Mouse (Mus musculus) lung, embryonic 15.5 days (tissue): ENCODE measurements around the gene Akr1c21. TPM values are rescaled to one million over a fixed set of nuclear protein-coding genes. Genes with fewer than 3 reads are reported as not detected.
"Not testable (repeated sequence)": the region's sequence is repeated elsewhere in the genome, so short reads cannot be mapped to it uniquely, and the experiment has no call there.

Experiments used
- ATAC-seq: fragments of 200-750 bp; cut with Nextera tagmentation; 2 replicates; pipeline ENCODE4 v1.8.0; 2017; ENCODE audit warnings: moderate number of reproducible peaks, borderline replicate concordance; ENCODE audit not compliant: low FRiP score, low TSS enrichment; ENCODE audit errors: extremely low read depth
- H3K27ac ChIP-seq: fragments of 300-500 bp; sonication (generic); 2 replicates; pipeline ENCODE4 v1.5.1; 2015; ENCODE audit warnings: moderate library complexity, mild to moderate bottlenecking, inconsistent platforms
- H3K27me3 ChIP-seq: fragments of 300-500 bp; sonication (generic); 2 replicates; pipeline ENCODE4 v1.6.1; 2015; ENCODE audit warnings: inconsistent platforms
- H3K36me3 ChIP-seq: fragments of 300-500 bp; sonication (generic); 2 replicates; pipeline ENCODE4 v1.6.1; 2015; ENCODE audit warnings: inconsistent platforms
- H3K4me1 ChIP-seq: fragments of 300-500 bp; sonication (generic); 2 replicates; pipeline ENCODE4 v1.6.1; 2015; ENCODE audit warnings: inconsistent platforms
- H3K4me2 ChIP-seq: fragments of 300-500 bp; sonication (generic); 2 replicates; pipeline ENCODE4 v1.6.1; 2015; ENCODE audit warnings: inconsistent platforms, mild to moderate bottlenecking, moderate library complexity
- H3K4me3 ChIP-seq: fragments of 300-500 bp; sonication (generic); 2 replicates; pipeline ENCODE4 v1.5.1; 2015; ENCODE audit warnings: mild to moderate bottlenecking, inconsistent platforms
- H3K9ac ChIP-seq: fragments of 300-500 bp; sonication (generic); 2 replicates; pipeline ENCODE4 v1.6.1; 2015; ENCODE audit warnings: inconsistent platforms
- H3K9me3 ChIP-seq: fragments of 300-500 bp; sonication (generic); 2 replicates; pipeline ENCODE4 v1.6.1; 2016; ENCODE audit warnings: inconsistent platforms
- WGBS: fragments of 180-500 bp; shearing (Covaris S2); methylation state at CpG from one replicate; pipeline ENCODE4 v1.1.7; 2015; 5-methylcytosine and 5-hydroxymethylcytosine counted together
- polyA plus RNA-seq: library from polyadenylated mRNA; unstranded; fragments of >200 nt; fragmentation: Nextera tagmentation; extraction: Ambion mirVana; gene quantifications from 2 replicates; pipeline ENCODE4 v1.2.1, GENCODE M21; 2015

Akr1c21 gene
- not detected in 2 replicates for polyA plus RNA-seq

DNA sequence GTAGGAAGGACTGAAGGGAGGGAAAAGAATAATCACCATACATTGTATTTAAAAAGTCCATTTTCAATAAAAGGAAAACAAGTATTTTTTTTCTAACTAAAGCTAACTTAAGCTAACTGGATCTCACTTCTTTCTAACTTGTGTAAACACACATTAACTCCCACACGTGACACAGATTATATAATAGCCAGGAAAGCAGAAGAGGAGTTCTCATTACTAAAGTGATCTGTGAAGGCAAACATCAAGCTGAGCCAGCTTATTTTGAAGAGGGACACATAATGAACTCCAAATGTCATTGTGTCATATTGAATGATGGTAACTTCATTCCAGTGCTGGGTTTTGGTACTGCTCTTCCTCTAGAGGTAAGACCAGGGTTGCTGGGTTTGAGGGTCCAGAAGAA, at the start of gene Akr1c21:
Gene Akr1c21 (plus strand): TSS at position 205 of the 400 bp plus-strand sequence.
- Histone ChIP-seq H3K4me1 (no peaks in the 10 kb centered on the region), H3K36me3 (no peaks in the 10 kb centered on the region), H3K9ac (no peak within 1 kb of the TSS), H3K27me3 (no peaks in the 10 kb centered on the region), H3K4me3 (no peak within 1 kb of the TSS), H3K4me2 (no peak within 1 kb of the TSS), H3K9me3 (no peaks in the 10 kb centered on the region), H3K27ac (no peak within 1 kb of the TSS)
- ATAC-seq: no peak
- WGBS: 49% methylated on average over 1 of the region's 1 CpGs

GRCm38 (mm10) chr13:4559143-4559542, 14.7 kb upstream of the Akr1c21 start:
- 74% methylated on average over 1 of the region's 1 CpGs for WGBS
- Histone ChIP-seq H3K27ac (no peak overlapping the region), H3K27me3 (no peaks in the 10 kb centered on the region), H3K36me3 (no peaks in the 10 kb centered on the region), H3K4me2 (no peak overlapping the region), H3K4me1 (no peaks in the 10 kb centered on the region), H3K9me3 (no peaks in the 10 kb centered on the region), H3K4me3 (no peak overlapping the region), H3K9ac (no peak overlapping the region)
- no peak for ATAC-seq

GRCm38 (mm10) chr13:4560500-4560899, 13.4 kb upstream of the Akr1c21 start:
- Histone ChIP-seq H3K9ac (no peak overlapping the region), H3K27me3 (no peaks in the 10 kb centered on the region), H3K4me1 (no peaks in the 10 kb centered on the region), H3K9me3 (no peaks in the 10 kb centered on the region), H3K36me3 (no peaks in the 10 kb centered on the region), H3K4me2 (no peak overlapping the region), H3K4me3 (no peak overlapping the region), H3K27ac (no peak overlapping the region)
- ATAC-seq: no peak

DNA sequence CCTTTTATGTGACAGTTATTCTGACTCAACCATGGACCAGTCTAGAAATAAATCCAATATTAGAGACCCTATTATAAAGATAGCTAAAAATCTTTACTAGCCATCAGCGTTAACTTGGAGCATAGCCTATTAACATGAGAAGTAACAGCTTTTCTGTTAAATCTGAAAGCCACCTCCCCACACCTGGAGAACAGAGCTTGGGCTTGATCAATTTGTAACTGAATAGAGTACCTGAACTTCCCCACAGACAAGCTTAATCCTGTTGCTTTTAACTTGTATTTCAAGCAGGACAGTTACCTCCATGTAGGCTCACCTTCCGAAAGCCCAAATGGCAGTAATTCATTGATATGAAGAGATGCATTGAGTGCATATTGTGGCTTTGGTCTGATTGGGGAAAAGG, 7.9 kb upstream of the Akr1c21 start:
- Histone ChIP-seq H3K36me3 (no peaks in the 10 kb centered on the region), H3K4me3 (no peak overlapping the region), H3K27ac (no peak overlapping the region), H3K4me1 (no peaks in the 10 kb centered on the region), H3K9me3 (no peaks in the 10 kb centered on the region), H3K9ac (no peak overlapping the region), H3K27me3 (no peaks in the 10 kb centered on the region), H3K4me2 (no peak overlapping the region)
- no peak for ATAC-seq
- WGBS: 75% methylated on average over 2 of the region's 2 CpGs

- Histone ChIP-seq H3K4me1 (no peaks in the 10 kb centered on the region), H3K4me3 (no peak overlapping the region), H3K9ac (no peak overlapping the region), H3K27me3 (no peaks in the 10 kb centered on the region), H3K4me2 (no peak overlapping the region), H3K27ac (no peak overlapping the region), H3K9me3 (no peaks in the 10 kb centered on the region), H3K36me3 (no peaks in the 10 kb centered on the region)
- ATAC-seq: no peak
- WGBS: 82% methylated on average over 1 of the region's 1 CpGs
Observed at GRCm38 (mm10) chr13:4576921-4577320, 3.0 kb downstream of the Akr1c21 start.

GRCm38 (mm10) chr13:4603431-4603830, 29.6 kb downstream of the Akr1c21 start:
- WGBS: 35% methylated on average over 3 of the region's 3 CpGs
- not testable (repeated sequence) for H3K9ac ChIP-seq, H3K27ac ChIP-seq, H3K27me3 ChIP-seq, H3K4me3 ChIP-seq, H3K4me1 ChIP-seq, H3K9me3 ChIP-seq, H3K36me3 ChIP-seq, H3K4me2 ChIP-seq, ATAC-seq

DNA sequence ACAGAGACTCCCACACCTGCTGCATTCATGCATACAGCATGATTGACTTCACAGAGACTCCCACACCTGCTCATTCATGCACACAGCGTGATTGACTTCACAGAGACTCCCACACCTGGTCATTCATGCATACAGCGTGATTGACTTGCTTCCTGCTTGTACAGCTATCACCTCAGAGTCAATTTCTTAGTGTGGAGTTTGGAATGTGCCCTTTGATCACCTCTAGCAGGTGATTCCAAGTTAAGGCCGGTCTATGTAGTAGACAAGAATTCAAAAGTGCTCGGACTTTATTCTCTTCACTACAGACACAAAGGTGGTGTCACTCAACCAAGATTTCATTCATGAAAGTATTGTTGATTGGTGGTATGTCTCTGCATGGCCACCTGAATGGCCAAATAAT, 32.9 kb downstream of the Akr1c21 start:
- Histone ChIP-seq H3K9ac (no peak overlapping the region), H3K9me3 (no peaks in the 10 kb centered on the region), H3K4me1 (no peaks in the 10 kb centered on the region), H3K4me2 (no peak overlapping the region), H3K27me3 (no peaks in the 10 kb centered on the region; the same call in 1 of the 2 replicates), H3K4me3 (no peak overlapping the region), H3K36me3 (no peaks in the 10 kb centered on the region), H3K27ac (no peak overlapping the region)
- ATAC-seq: no peak
- 80% methylated on average over 4 of the region's 4 CpGs for WGBS

DNA sequence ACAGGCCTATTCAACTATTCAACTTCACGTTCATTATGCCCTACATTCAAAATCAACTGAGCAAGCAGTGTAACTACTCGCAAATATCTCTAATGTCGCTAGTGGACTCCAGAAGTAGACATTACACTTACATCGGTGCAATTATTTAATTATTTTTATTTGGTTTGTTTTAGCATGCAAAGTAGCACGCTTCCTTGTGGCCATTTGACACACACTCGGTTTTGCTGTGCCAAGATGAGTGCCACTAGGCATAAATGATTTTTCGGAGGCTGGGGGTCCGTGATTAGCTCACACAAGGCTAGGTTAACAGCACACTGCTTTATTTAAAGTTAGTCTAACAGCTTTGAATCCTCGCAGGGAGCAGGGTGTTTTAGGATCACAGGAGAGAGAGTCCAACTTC, 34.7 kb downstream of the Akr1c21 start:
- Histone ChIP-seq H3K27ac (peak overlapping the region; percentile 51), H3K36me3 (no peaks in the 10 kb centered on the region), H3K9me3 (no peaks in the 10 kb centered on the region), H3K9ac (peak overlapping the region; percentile 60), H3K4me3 (peak overlapping the region; percentile 56), H3K4me1 (no peaks in the 10 kb centered on the region), H3K4me2 (peak overlapping the region; percentile 64), H3K27me3 (no peaks in the 10 kb centered on the region; the same call in 1 of the 2 replicates)
- WGBS: 21% methylated on average over 9 of the region's 9 CpGs
- peak; percentile 20; the same call in 1 of the 2 replicates for ATAC-seq

DNA sequence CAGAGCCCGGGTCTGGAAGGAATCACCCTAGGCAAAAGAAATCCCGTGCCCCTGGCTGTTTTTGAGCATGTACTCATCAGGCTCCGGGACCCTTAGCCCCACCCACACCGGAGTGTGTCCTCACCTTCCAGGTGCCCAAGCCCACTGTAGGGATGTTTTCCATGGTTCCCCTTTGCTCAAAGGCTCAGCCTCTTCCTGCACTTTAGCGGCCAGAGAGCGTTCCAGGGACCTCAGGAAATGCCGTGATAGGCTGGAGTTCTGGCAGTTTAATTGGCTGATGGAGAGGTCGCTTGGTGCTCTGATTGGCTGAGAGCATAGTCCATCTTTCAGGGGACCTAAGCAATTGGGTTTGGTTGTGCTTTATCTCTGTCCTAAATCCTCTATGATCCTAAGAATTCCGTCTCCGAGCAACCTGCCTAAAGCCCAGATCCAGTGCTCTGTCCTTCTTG, 35.1 kb downstream of the Akr1c21 start, which contains the start of gene Akr1e1:
Gene Akr1e1 (minus strand): TSS at position 214 of the 449 bp plus-strand sequence.
- 5% methylated on average over 10 of the region's 10 CpGs for WGBS
- Histone ChIP-seq H3K27ac (peak within 1 kb of the TSS; percentile 51), H3K9ac (peak within 1 kb of the TSS; percentile 60), H3K27me3 (no peaks in the 10 kb centered on the region; the same call in 1 of the 2 replicates), H3K4me3 (peak within 1 kb of the TSS; percentile 56), H3K36me3 (no peaks in the 10 kb centered on the region), H3K9me3 (no peaks in the 10 kb centered on the region), H3K4me1 (no peaks in the 10 kb centered on the region), H3K4me2 (peak within 1 kb of the TSS; percentile 64)
- peak; percentile 100 for ATAC-seq

GRCm38 (mm10) chr13:4610902-4611301, 37.0 kb downstream of the Akr1c21 start:
- H3K4me2 ChIP-seq: no peak overlapping the region
- H3K27ac ChIP-seq: no peak overlapping the region
- H3K36me3 ChIP-seq: no peaks in the 10 kb centered on the region
- H3K27me3 ChIP-seq: no peaks in the 10 kb centered on the region; the same call in 1 of the 2 replicates
- ATAC-seq: no peak
- H3K9me3 ChIP-seq: no peaks in the 10 kb centered on the region
- no peak overlapping the region for H3K4me3 ChIP-seq
- H3K4me1 ChIP-seq: no peaks in the 10 kb centered on the region
- H3K9ac ChIP-seq: no peak overlapping the region

Other genes starting within 250 kb of the Akr1c21 start
- gene Akr1c6, start 139.8 kb upstream of the Akr1c21 start, polyA plus RNA-seq: not detected in 2 replicates
- gene Akr1c20, start 50.7 kb upstream of the Akr1c21 start, polyA plus RNA-seq: not detected in 2 replicates
- 41.9 and 44.2 TPM in 2 replicates for gene Akr1e1, start 35.1 kb downstream of the Akr1c21 start, polyA plus RNA-seq